Mouse (Mus musculus) heart, postnatal 25 days (tissue): ENCODE results near the gene Ppp1r9a. TPM values are rescaled to one million over a fixed set of nuclear protein-coding genes. Genes with fewer than 3 reads are reported as not detected.

Experiments used
- DNase-seq: peaks from one replicate; pipeline ENCODE4 v3.0.0; 2022; ENCODE audit warnings: low spot score
- intact Hi-C: fragments of 180-260 bp; cut with DNase I; formaldehyde crosslinking; loops from one replicate; pipeline ENCODE4 v1.15.1; 2025
- total RNA-seq, 2 experiments: library from RNA; stranded (reverse); gene quantifications; 2 replicates each; pipeline ENCODE4 v1.2.3; 2021

Gene Ppp1r9a
- total RNA-seq, 2 experiments from 2014 or later: 11.8 to 12.7 TPM

DNA sequence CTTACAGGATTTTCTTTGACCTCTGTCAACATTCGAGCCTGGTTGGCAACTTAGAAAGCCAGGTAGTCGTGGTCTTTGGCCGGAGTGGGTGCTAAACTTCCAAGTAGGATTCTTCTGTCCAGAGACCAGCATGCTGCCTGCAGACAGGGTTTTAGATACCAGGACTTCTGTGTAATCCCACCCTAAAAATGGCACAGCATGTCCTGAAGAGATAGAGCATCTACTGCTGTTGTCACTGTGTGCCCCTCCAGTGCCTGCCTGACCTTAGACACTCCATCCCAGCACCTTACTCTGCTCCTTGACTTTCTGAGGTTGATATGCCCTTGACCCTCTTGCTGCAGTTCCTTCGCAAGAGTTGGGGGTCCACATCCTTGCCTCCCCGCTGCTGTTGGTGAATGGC lies 127.2 kb downstream of the Ppp1r9a start:
- DNase-seq: no peak
- intact Hi-C loops: no loop called here

DNA sequence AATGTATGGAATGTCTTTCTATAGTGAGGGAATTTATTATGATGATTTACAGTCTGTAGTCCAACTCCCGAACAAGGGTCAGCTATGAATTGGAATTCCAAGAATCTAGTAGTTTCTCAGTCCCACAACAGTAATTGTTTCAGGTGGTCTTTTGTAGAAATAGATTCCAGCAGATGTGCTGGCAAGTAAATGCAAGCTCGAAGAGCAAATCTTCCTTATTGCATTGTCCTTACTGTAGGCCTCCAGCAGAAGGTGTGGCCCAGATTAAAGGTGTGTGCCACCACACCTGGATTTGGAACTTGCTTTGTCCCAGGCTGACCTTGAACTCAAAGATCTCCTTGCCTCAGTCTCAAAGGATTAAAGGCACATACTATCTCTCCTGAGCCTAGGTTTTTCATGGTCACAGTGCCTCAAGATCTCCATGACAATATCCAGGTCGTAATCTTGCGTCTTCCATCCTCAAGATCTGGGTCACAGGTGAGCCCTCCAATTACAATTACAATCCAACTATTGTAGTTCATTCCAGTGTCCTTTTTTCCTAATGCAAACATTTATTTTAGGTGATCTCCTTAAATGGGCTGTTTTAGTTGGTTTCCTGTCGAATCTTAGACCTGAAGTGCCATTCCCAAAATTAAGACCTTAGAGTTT lies 130.4 kb downstream of the Ppp1r9a start:
- intact Hi-C loops: no loop called here
- DNase-seq: no peak

GRCm38 (mm10) chr6:5037225-5037624 lies 134.5 kb downstream of the Ppp1r9a start:
- DNase-seq: no peak
- intact Hi-C loops: no loop called here

DNA sequence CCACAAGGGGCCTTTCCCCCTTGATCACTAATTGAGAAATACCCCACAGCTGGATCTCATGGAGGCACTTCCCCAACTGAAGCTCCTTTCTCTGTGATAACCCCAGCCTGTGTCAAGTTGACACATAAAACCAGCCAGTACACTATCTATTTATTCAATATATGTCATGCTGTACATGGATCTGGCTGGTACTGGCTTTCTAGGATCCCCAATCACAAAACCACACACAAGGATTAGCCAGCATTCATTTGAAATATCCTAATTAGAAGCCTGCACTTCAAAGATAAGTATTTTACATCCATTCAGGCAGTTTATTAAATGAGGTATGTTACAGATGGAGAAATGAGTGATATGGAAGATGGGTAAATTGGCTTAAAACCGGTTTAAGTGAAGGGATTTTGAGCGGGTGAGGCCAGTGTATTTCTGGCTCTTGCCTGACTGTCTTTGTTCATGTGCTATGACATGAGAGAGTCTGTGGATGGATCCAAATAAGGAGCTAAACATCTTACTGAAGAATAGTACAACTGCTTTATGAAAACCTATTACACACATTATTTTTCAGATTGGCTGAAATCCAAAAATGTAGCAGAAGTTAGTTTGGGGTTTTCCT lies 135.5 kb downstream of the Ppp1r9a start:
- intact Hi-C loops: no loop called here
- no peak for DNase-seq

GRCm38 (mm10) chr6:5039316-5039715 lies 136.6 kb downstream of the Ppp1r9a start:
- intact Hi-C loops: no loop called here
- DNase-seq: no peak

- intact Hi-C loops: no loop called here
- DNase-seq: no peak
Observed at GRCm38 (mm10) chr6:5045854-5046253, 143.1 kb downstream of the Ppp1r9a start.

GRCm38 (mm10) chr6:5048025-5048424 lies 145.3 kb downstream of the Ppp1r9a start:
- DNase-seq: no peak
- intact Hi-C loops: no loop called here

GRCm38 (mm10) chr6:5052309-5052708 lies 149.6 kb downstream of the Ppp1r9a start:
- intact Hi-C loops: no loop called here
- DNase-seq: no peak

GRCm38 (mm10) chr6:5054446-5055095 lies 151.9 kb downstream of the Ppp1r9a start:
- intact Hi-C loops: no loop called here

GRCm38 (mm10) chr6:5074736-5075135 lies 172.0 kb downstream of the Ppp1r9a start:
- DNase-seq: no peak
- intact Hi-C loops: no loop called here

More at GRCm38 (mm10) chr6:5054446-5055095, 151.9 kb downstream of the Ppp1r9a start:
- no peak for DNase-seq

- intact Hi-C loops: no loop called here
- DNase-seq: no peak
Observed at GRCm38 (mm10) chr6:5075680-5076079, 173.0 kb downstream of the Ppp1r9a start.

- DNase-seq: no peak
- intact Hi-C loops: no loop called here
Observed at GRCm38 (mm10) chr6:5078009-5078408, 175.3 kb downstream of the Ppp1r9a start.

DNA sequence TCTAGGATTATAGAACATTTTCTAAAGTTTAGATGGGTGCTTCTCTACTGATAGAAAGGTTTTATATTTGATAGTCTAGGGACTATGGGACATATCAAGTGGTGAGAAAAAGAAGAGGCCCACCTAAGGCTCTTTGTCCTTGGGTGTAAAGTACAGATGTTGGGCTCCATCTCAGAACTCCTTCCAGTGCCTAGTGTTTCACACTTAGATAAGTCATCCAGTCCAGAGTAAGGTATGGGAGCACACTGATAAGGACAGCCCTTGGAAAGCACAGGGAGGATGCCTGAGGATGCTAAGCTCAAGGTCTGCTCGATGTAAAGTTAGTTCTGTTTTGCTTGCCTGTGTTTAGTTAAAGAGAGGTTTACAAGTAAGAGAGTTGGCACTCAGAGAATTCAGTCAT lies 176.4 kb downstream of the Ppp1r9a start:
- intact Hi-C loops: no loop called here
- no peak for DNase-seq

- DNase-seq: no peak
- intact Hi-C loops: loop anchor here (5.0 kb wide), 1 partner anchor 178 kb away; the partner anchor contains the start of gene Ppp1r9a
Observed at GRCm38 (mm10) chr6:5080094-5080493, 177.4 kb downstream of the Ppp1r9a start.

- intact Hi-C loops: loop anchor here (5.0 kb wide), 1 partner anchor 178 kb away; the partner anchor contains the start of gene Ppp1r9a
- no peak for DNase-seq
Observed at GRCm38 (mm10) chr6:5080496-5080895, 177.8 kb downstream of the Ppp1r9a start.

- no peak for DNase-seq
- intact Hi-C loops: loop anchor here (5.0 kb wide), 1 partner anchor 179 kb away; the partner anchor contains the start of gene Ppp1r9a
Observed at GRCm38 (mm10) chr6:5081099-5081498, 178.4 kb downstream of the Ppp1r9a start.

GRCm38 (mm10) chr6:5082144-5082543 lies 179.4 kb downstream of the Ppp1r9a start:
- intact Hi-C loops: loop anchor here (5.0 kb wide), 1 partner anchor 180 kb away; the partner anchor contains the start of gene Ppp1r9a
- no peak for DNase-seq

- intact Hi-C loops: loop anchor here (5.0 kb wide), 1 partner anchor 180 kb away; the partner anchor contains the start of gene Ppp1r9a
- no peak for DNase-seq
Observed at GRCm38 (mm10) chr6:5082740-5083139, 180.0 kb downstream of the Ppp1r9a start.

DNA sequence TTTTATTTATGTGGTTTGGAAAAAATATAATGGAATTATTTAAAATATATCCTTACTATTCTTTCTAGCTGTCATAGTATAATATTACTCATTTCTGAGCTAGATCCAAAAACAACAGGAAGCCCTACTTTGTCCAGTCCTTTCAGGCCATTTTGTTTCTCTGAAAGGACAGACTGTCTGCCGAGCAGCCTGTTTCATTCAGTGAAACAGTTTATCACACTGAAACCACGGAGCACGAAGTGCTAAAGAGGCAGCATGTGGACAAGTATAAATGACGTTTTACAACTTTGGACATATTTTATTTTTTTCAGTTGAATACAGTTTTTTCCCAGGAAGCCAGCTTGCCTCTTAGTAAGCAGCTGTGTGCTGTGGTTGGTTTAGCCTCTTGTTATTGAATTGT lies 181.2 kb downstream of the Ppp1r9a start:
- intact Hi-C loops: loop anchor here (5.0 kb wide), 1 partner anchor 182 kb away; the partner anchor contains the start of gene Ppp1r9a
- DNase-seq: no peak

DNA sequence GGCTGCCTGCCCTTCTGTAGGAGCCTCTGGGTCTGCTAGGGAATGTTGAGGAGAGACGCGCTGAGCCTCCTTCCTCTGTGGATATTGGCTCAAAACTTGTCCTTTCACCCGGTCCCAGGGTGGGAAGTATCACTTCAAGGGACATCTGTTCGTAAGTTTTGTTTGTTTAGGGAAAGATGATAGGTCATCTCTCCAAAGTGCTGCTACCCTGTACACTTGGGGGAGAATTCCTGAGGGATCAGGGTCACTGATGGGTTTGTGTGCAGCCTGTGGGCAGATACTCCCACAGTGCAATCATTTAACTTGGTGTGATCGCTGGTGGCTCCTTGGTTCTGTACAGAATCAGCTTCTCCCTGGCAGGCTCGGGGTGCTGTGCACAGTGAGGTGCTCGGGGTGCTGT lies 189.2 kb downstream of the Ppp1r9a start:
- intact Hi-C loops: no loop called here
- no peak for DNase-seq

GRCm38 (mm10) chr6:5092795-5093194 lies 190.1 kb downstream of the Ppp1r9a start:
- no peak for DNase-seq
- intact Hi-C loops: no loop called here
